Mouse (Mus musculus) hindbrain, postnatal 0 days (tissue): ENCODE measurements around the gene Wwox. TPM values are rescaled to one million over a fixed set of nuclear protein-coding genes. Genes with fewer than 3 reads are reported as not detected.

Source experiments
- ATAC-seq: fragments of 200-750 bp; cut with Nextera tagmentation; 2 replicates; pipeline ENCODE4 v1.8.0; 2017; ENCODE audit warnings: mild to moderate bottlenecking, moderate TSS enrichment, moderate library complexity
- DNase-seq: peaks from one replicate; pipeline ENCODE4 v3.0.0-alpha.2; 2015; ENCODE audit warnings: low spot score
- H3K27ac ChIP-seq: fragments of 300-500 bp; sonication (generic); 2 replicates; pipeline ENCODE4 v1.5.1; 2014; ENCODE audit warnings: mild to moderate bottlenecking
- H3K27me3 ChIP-seq: fragments of 300-500 bp; sonication (generic); 2 replicates; pipeline ENCODE4 v1.6.1; 2014; ENCODE audit warnings: low read length, mixed read lengths; ENCODE audit not compliant: insufficient read depth
- H3K36me3 ChIP-seq: fragments of 300-500 bp; sonication (generic); 2 replicates; pipeline ENCODE4 v1.6.1; 2014; ENCODE audit warnings: low read length, mixed read lengths; ENCODE audit not compliant: insufficient read depth
- H3K4me1 ChIP-seq: fragments of 300-500 bp; sonication (generic); 2 replicates; pipeline ENCODE4 v1.6.1; 2014; ENCODE audit warnings: antibody characterized with exemption, low read length, mixed read lengths; ENCODE audit not compliant: insufficient read depth
- H3K4me2 ChIP-seq: fragments of 300-500 bp; sonication (generic); 2 replicates; pipeline ENCODE4 v1.6.1; 2014; ENCODE audit warnings: low read depth, mild to moderate bottlenecking, low read length, moderate library complexity, mixed read lengths
- H3K4me3 ChIP-seq: fragments of 300-500 bp; sonication (generic); 2 replicates; pipeline ENCODE4 v1.5.1; 2014; ENCODE audit warnings: low read length
- H3K9ac ChIP-seq: fragments of 300-500 bp; sonication (generic); replicated peaks from 2 replicates; pipeline ENCODE4 v1.6.1; 2014; ENCODE audit warnings: mild to moderate bottlenecking, low read length, moderate library complexity, mixed read lengths
- H3K9me3 ChIP-seq: fragments of 300-500 bp; sonication (generic); 2 replicates; pipeline ENCODE4 v1.6.1; 2016; ENCODE audit warnings: low read length, mixed read lengths
- CTCF ChIP-seq: IDR thresholded peaks from 2 replicates; pipeline ENCODE4 v1.5.1; 2016; ENCODE audit warnings: antibody characterized with exemption, control low read depth, low read depth
- WGBS: fragments of 180-500 bp; shearing (Covaris S2); extraction: QIAGEN DNeasy Blood & Tissue Kit; methylation state at CpG from one replicate; pipeline ENCODE4 v1.1.7; 2014; 5-methylcytosine and 5-hydroxymethylcytosine counted together
- polyA plus RNA-seq: library from polyadenylated mRNA; unstranded; fragments of >200 nt; fragmentation: Nextera tagmentation; extraction: Ambion mirVana; gene quantifications from 2 replicates; pipeline ENCODE4 v1.2.1, GENCODE M21; 2015
- total RNA-seq: library from RNA; depleted of rRNA; stranded (reverse); fragments of >200 nt; gene quantifications from 2 replicates; pipeline ENCODE4 v1.2.3, GENCODE M21; 2014

Gene Wwox
- total and polyA plus RNA-seq, 2 experiments from 2014 or later, result 17.1 to 19.8 TPM

- no peaks in the 10 kb centered on the region for H3K27me3 ChIP-seq
- no peak for TF ChIP-seq CTCF
- no peak overlapping the region for H3K27ac ChIP-seq
- no peak overlapping the region for H3K4me3 ChIP-seq
- H3K9ac ChIP-seq, result no peak overlapping the region
- DNase-seq (no peak), ATAC-seq (no peak)
- no peak overlapping the region for H3K4me2 ChIP-seq
- H3K36me3 ChIP-seq, result no peaks in the 10 kb centered on the region
- 79% methylated on average over 7 of the region's 7 CpGs for WGBS
- no peaks in the 10 kb centered on the region for H3K9me3 ChIP-seq
- H3K4me1 ChIP-seq, result no peaks in the 10 kb centered on the region
Measured at GRCm38 (mm10) chr8:115045746-115046145, 606.3 kb downstream of the Wwox start.

- Histone ChIP-seq H3K36me3 (no peaks in the 10 kb centered on the region), H3K4me2 (no peak overlapping the region), H3K4me3 (no peak overlapping the region), H3K9ac (no peak overlapping the region), H3K27me3 (no peaks in the 10 kb centered on the region), H3K4me1 (no peaks in the 10 kb centered on the region), H3K9me3 (no peaks in the 10 kb centered on the region), H3K27ac (no peak overlapping the region)
- DNase-seq (no peak), ATAC-seq (no peak)
- 74% methylated on average over 4 of the region's 4 CpGs for WGBS
- no peak for TF ChIP-seq CTCF
Measured at GRCm38 (mm10) chr8:115046496-115046895, 607.0 kb downstream of the Wwox start.

- Histone ChIP-seq H3K9me3 (no peaks in the 10 kb centered on the region), H3K9ac (no peak overlapping the region), H3K27me3 (no peaks in the 10 kb centered on the region), H3K36me3 (no peaks in the 10 kb centered on the region), H3K4me3 (no peak overlapping the region), H3K4me1 (no peaks in the 10 kb centered on the region), H3K4me2 (no peak overlapping the region), H3K27ac (no peak overlapping the region)
- ATAC-seq (no peak), DNase-seq (no peak)
- WGBS, result 89% methylated on average over 12 of the region's 12 CpGs
- no peak for TF ChIP-seq CTCF
Measured at GRCm38 (mm10) chr8:115058193-115058835, 618.9 kb downstream of the Wwox start.

- H3K4me2 ChIP-seq, result no peak overlapping the region
- ATAC-seq (no peak), DNase-seq (no peak)
- H3K9me3 ChIP-seq, result no peaks in the 10 kb centered on the region
- no peak for TF ChIP-seq CTCF
- H3K36me3 ChIP-seq, result no peaks in the 10 kb centered on the region
- WGBS, result 90% methylated on average over 5 of the region's 5 CpGs
- H3K27me3 ChIP-seq, result no peaks in the 10 kb centered on the region; the same call in 1 of the 2 replicates
- H3K9ac ChIP-seq, result no peak overlapping the region
- H3K27ac ChIP-seq, result no peak overlapping the region
- no peak overlapping the region for H3K4me3 ChIP-seq
- H3K4me1 ChIP-seq, result no peaks in the 10 kb centered on the region
Measured at GRCm38 (mm10) chr8:115063623-115064022, 624.2 kb downstream of the Wwox start.

- DNase-seq (no peak), ATAC-seq (no peak)
Measured at GRCm38 (mm10) chr8:115064691-115065090, 625.2 kb downstream of the Wwox start.

GRCm38 (mm10) chr8:115065386-115065785 lies 625.9 kb downstream of the Wwox start:
- Histone ChIP-seq H3K4me3 (no peak overlapping the region), H3K27me3 (no peaks in the 10 kb centered on the region; the same call in 1 of the 2 replicates), H3K4me1 (no peaks in the 10 kb centered on the region), H3K27ac (no peak overlapping the region), H3K9me3 (no peaks in the 10 kb centered on the region), H3K4me2 (no peak overlapping the region), H3K9ac (no peak overlapping the region), H3K36me3 (no peaks in the 10 kb centered on the region)
- no peak for DNase-seq
- 51% methylated on average over 7 of the region's 7 CpGs for WGBS
- no peak for ATAC-seq
- no peak for TF ChIP-seq CTCF

More at GRCm38 (mm10) chr8:115064691-115065090, 625.2 kb downstream of the Wwox start:
- no peak overlapping the region for H3K27ac ChIP-seq
- no peaks in the 10 kb centered on the region for H3K9me3 ChIP-seq
- no peak overlapping the region for H3K4me3 ChIP-seq
- WGBS, result 89% methylated on average over 15 of the region's 15 CpGs
- H3K36me3 ChIP-seq, result no peaks in the 10 kb centered on the region
- H3K4me1 ChIP-seq, result no peaks in the 10 kb centered on the region
- no peaks in the 10 kb centered on the region; the same call in 1 of the 2 replicates for H3K27me3 ChIP-seq
- H3K9ac ChIP-seq, result no peak overlapping the region
- no peak for TF ChIP-seq CTCF
- no peak overlapping the region for H3K4me2 ChIP-seq

- H3K9me3 ChIP-seq, result no peaks in the 10 kb centered on the region
- no peaks in the 10 kb centered on the region for H3K36me3 ChIP-seq
- DNase-seq (no peak), ATAC-seq (no peak)
- H3K9ac ChIP-seq, result no peak overlapping the region
- 88% methylated on average over 8 of the region's 8 CpGs for WGBS
- no peaks in the 10 kb centered on the region for H3K4me1 ChIP-seq
- no peaks in the 10 kb centered on the region; the same call in 1 of the 2 replicates for H3K27me3 ChIP-seq
- no peak overlapping the region for H3K4me3 ChIP-seq
- no peak overlapping the region for H3K27ac ChIP-seq
- no peak for TF ChIP-seq CTCF
- H3K4me2 ChIP-seq, result no peak overlapping the region
Measured at GRCm38 (mm10) chr8:115066550-115067058, 627.1 kb downstream of the Wwox start.
